Mouse (Mus musculus): ENCODE results near the gene Psme2.

Psme2 gene

GRCm38 (mm10) chr14:55544334-55544733 lies 46.6 kb downstream of the Psme2 start:
- in situ Hi-C loops (cut with MboI; ENCODE audit: low pct_unique_long_range_greater_than_20kb in 1 of 2, low sequenced_read_pairs in 2 of 2, unreplicated experiment in 1 of 2), result no loop called here

GRCm38 (mm10) chr14:55542268-55542667 lies 48.6 kb downstream of the Psme2 start:
- in situ Hi-C loops (cut with MboI; ENCODE audit: low pct_unique_long_range_greater_than_20kb in 1 of 2, low sequenced_read_pairs in 2 of 2, unreplicated experiment in 1 of 2), result no loop called here

- in situ Hi-C loops (cut with MboI; ENCODE audit: low pct_unique_long_range_greater_than_20kb in 1 of 2, low sequenced_read_pairs in 2 of 2, unreplicated experiment in 1 of 2), result no loop called here
Observed at GRCm38 (mm10) chr14:55540787-55541321, 50.1 kb downstream of the Psme2 start.

- in situ Hi-C loops (cut with MboI; ENCODE audit: low pct_unique_long_range_greater_than_20kb in 1 of 2, low sequenced_read_pairs in 2 of 2, unreplicated experiment in 1 of 2), result no loop called here
Observed at GRCm38 (mm10) chr14:55540067-55540786, 50.7 kb downstream of the Psme2 start, which contains the start of gene Pck2. TSS of gene Pck2 (plus strand) at chr14:55540266.

All from mouse embryonic stem cell (cell line).